Mouse (Mus musculus): ENCODE measurements at regions not wholly inside any gene's neighbourhood (a gene's known extent, or its start where the extent isn't known, plus 50 kb on each side); places are given as distances from the start of the nearest gene placed in this dataset.

- intact Hi-C loops (cut with DNase I) = no loop called here
- no peak for DNase-seq
Measured at GRCm38 (mm10) chr10:99459171-99459660, 196.2 kb downstream of the Dusp6 start.

GRCm38 (mm10) chr10:99459823-99460361 lies 196.9 kb downstream of the Dusp6 start:
- intact Hi-C loops (cut with DNase I) = no loop called here
- no peak for DNase-seq

GRCm38 (mm10) chr10:99460847-99461445 lies 197.9 kb downstream of the Dusp6 start:
- DNase-seq = peak; percentile 16 to 23

GRCm38 (mm10) chr10:99461446-99461966 lies 198.5 kb downstream of the Dusp6 start:
- DNase-seq = peak; percentile 6 to 25
- intact Hi-C loops (cut with DNase I) = no loop called here

More at GRCm38 (mm10) chr10:99460847-99461445, 197.9 kb downstream of the Dusp6 start:
- intact Hi-C loops (cut with DNase I) = no loop called here

GRCm38 (mm10) chr10:99466695-99467094 lies 203.7 kb downstream of the Dusp6 start:
- intact Hi-C loops (cut with DNase I) = no loop called here
- no peak for DNase-seq

- no peak for DNase-seq
- intact Hi-C loops (cut with DNase I) = no loop called here
Measured at GRCm38 (mm10) chr10:99467319-99467842, 204.3 kb downstream of the Dusp6 start.

- intact Hi-C loops (cut with DNase I) = no loop called here
- no peak for DNase-seq
Measured at GRCm38 (mm10) chr10:99468971-99469370, 205.9 kb downstream of the Dusp6 start.

GRCm38 (mm10) chr10:99471832-99472497 lies 208.9 kb downstream of the Dusp6 start:
- intact Hi-C loops (cut with DNase I) = no loop called here
- no peak for DNase-seq

GRCm38 (mm10) chr10:99472806-99473205 lies 209.8 kb downstream of the Dusp6 start:
- no peak for DNase-seq
- intact Hi-C loops (cut with DNase I) = no loop called here

GRCm38 (mm10) chr10:99473758-99474157 lies 210.7 kb downstream of the Dusp6 start:
- intact Hi-C loops (cut with DNase I) = no loop called here
- DNase-seq = no peak

GRCm38 (mm10) chr10:99474546-99474945 lies 211.5 kb downstream of the Dusp6 start:
- no peak for DNase-seq
- intact Hi-C loops (cut with DNase I) = no loop called here

GRCm38 (mm10) chr10:99476214-99476613 lies 213.2 kb downstream of the Dusp6 start:
- intact Hi-C loops (cut with DNase I) = no loop called here
- no peak for DNase-seq

- no peak for DNase-seq
- intact Hi-C loops (cut with DNase I) = no loop called here
Measured at GRCm38 (mm10) chr10:99476776-99477175, 213.7 kb downstream of the Dusp6 start.

GRCm38 (mm10) chr10:99480573-99480972 lies 217.5 kb downstream of the Dusp6 start:
- intact Hi-C loops (cut with DNase I) = no loop called here
- no peak for DNase-seq

GRCm38 (mm10) chr10:99482009-99482408 lies 219.0 kb downstream of the Dusp6 start:
- intact Hi-C loops (cut with DNase I) = no loop called here
- DNase-seq = no peak

- intact Hi-C loops (cut with DNase I) = no loop called here
- DNase-seq = no peak
Measured at GRCm38 (mm10) chr10:99488195-99489080, 225.4 kb downstream of the Dusp6 start.

GRCm38 (mm10) chr10:99511514-99512237 lies 247.8 kb downstream of the Csl start:
- intact Hi-C loops (cut with DNase I) = no loop called here

GRCm38 (mm10) chr10:99517944-99518343 lies 241.5 kb downstream of the Csl start:
- intact Hi-C loops (cut with DNase I) = no loop called here
- DNase-seq = no peak

More at GRCm38 (mm10) chr10:99511514-99512237, 247.8 kb downstream of the Csl start:
- no peak for DNase-seq

GRCm38 (mm10) chr10:99519479-99519878 lies 240.0 kb downstream of the Csl start:
- no peak for DNase-seq
- intact Hi-C loops (cut with DNase I) = no loop called here

GRCm38 (mm10) chr10:99523817-99524216 lies 235.6 kb downstream of the Csl start:
- intact Hi-C loops (cut with DNase I) = no loop called here
- DNase-seq = no peak

Data from gastrocnemius, postnatal 36 days (tissue).